Mouse (Mus musculus): ENCODE data around the gene Arhgap28. TPM values are rescaled to one million over a fixed set of nuclear protein-coding genes. Genes with fewer than 3 reads are reported as not detected.

Gene Arhgap28
- polyA plus RNA-seq, 1 experiment from 2014 or later = 8.4 TPM

DNA sequence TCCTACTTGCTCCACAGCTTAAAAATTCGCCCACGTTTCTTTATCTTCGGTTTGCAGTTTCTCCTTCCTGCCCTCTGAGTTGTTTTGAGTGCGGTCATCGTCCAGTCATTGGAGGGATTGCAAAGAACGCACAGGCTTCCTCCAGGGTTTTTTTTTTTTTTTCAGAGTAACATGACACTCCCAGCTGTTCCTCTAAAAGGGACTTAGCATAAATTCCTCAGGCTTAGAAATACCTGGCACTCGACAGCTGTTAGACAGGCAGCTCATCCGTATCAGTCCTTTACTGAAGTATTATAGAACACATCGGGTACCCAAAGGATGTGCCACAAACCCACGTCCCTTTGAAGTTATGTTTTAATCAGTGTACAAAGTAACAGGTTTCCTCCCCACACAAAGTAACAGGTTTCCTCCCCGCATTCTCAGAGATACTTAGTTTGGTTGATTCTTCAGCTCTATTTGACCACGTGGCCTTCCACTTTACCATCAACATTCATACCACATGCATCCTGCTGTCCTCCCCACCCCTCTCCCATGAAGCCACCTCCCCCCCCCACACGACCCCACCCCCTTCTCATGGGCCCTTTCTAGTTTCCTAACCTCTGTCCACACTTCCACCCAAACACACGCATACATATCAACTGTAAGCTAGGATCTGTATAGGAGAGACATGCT, 7.7 kb downstream of the Arhgap28 start:
- H3K9me3 ChIP-seq (ENCODE audit: control insufficient read depth, low read length) = no peaks in the 10 kb centered on the region
- no peak overlapping the region for H3K9ac ChIP-seq (replicated peaks; ENCODE audit: low read length)
- H3K4me2 ChIP-seq (ENCODE audit: low read length) = no peak overlapping the region
- ATAC-seq (ENCODE audit: low FRiP score, low TSS enrichment) (no peak), DNase-seq (no peak)
- H3K27ac ChIP-seq (replicated peaks; ENCODE audit: low read depth, low read length) = no peak overlapping the region
- no peaks in the 10 kb centered on the region for H3K36me3 ChIP-seq (ENCODE audit: control insufficient read depth, insufficient read depth, low read length)
- no peaks in the 10 kb centered on the region for H3K4me1 ChIP-seq (ENCODE audit: control insufficient read depth, insufficient read depth, low read length)
- no peak overlapping the region for H3K4me3 ChIP-seq (replicated peaks; ENCODE audit: low read depth, low read length)
- WGBS = 13% methylated on average over 14 of the region's 14 CpGs
- no peaks in the 10 kb centered on the region for H3K27me3 ChIP-seq (ENCODE audit: control insufficient read depth, insufficient read depth, low read length)

DNA sequence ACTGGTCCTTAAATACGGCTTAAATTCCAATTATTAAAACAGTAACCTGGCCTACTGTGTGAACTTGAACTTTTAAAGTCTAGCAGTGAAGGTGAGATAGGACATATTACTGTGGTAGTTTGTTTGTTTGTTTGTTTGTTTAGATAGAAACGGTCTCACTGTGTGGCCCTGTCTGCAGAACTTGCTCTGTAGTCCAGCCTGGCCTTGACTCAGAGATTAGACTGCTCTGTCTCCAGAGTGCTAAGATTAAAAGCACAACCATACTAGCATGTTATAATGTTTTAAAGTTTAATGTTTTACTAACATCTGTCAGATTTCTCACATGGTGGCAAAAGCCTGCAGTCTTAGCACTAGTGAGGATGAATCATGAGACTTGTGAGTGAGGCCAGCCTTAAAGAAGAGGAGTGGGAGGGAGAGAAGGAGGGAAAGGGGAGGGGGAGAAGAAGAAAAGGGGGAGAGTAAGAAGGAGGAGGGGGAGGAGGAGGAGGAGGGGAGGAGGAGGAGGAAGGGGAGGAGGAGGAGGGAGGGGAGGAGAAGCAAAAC, 8.6 kb downstream of the Arhgap28 start:
- Histone ChIP-seq H3K27me3 (ENCODE audit: control insufficient read depth, insufficient read depth, low read length) (no peaks in the 10 kb centered on the region), H3K4me3 (replicated peaks; ENCODE audit: low read depth, low read length) (no peak overlapping the region), H3K4me1 (ENCODE audit: control insufficient read depth, insufficient read depth, low read length) (no peaks in the 10 kb centered on the region), H3K36me3 (ENCODE audit: control insufficient read depth, insufficient read depth, low read length) (no peaks in the 10 kb centered on the region), H3K27ac (replicated peaks; ENCODE audit: low read depth, low read length) (no peak overlapping the region), H3K9me3 (ENCODE audit: control insufficient read depth, low read length) (no peaks in the 10 kb centered on the region), H3K9ac (replicated peaks; ENCODE audit: low read length) (no peak overlapping the region), H3K4me2 (ENCODE audit: low read length) (no peak overlapping the region)
- DNase-seq (no peak), ATAC-seq (ENCODE audit: low FRiP score, low TSS enrichment) (no peak)
- WGBS = 82% methylated on average over 2 of the region's 2 CpGs

DNA sequence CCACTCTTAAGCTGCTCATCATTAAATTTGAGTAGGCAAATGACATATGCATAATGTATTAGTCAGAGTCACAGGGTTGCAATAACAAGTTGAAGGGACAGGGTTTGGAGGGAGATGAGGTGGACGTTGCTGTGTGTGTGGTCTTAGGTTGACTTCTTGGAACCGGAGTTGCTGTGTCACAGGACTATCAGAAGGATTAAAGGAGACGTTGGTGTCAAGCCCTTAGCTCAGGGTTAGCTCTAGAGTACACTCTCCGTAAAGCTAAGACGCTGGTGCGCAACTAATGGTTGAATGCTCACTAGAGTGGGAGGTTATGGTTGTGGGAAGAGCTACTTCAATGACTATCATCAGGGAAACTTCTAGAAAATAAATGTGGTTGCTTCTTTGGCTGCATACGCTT, 9.1 kb downstream of the Arhgap28 start:
- H3K4me3 ChIP-seq (replicated peaks; ENCODE audit: low read depth, low read length) = no peak overlapping the region
- H3K27ac ChIP-seq (replicated peaks; ENCODE audit: low read depth, low read length) = no peak overlapping the region
- ATAC-seq (ENCODE audit: low FRiP score, low TSS enrichment) (no peak), DNase-seq (no peak)
- 72% methylated on average over 7 of the region's 7 CpGs for WGBS
- no peaks in the 10 kb centered on the region for H3K36me3 ChIP-seq (ENCODE audit: control insufficient read depth, insufficient read depth, low read length)
- no peaks in the 10 kb centered on the region for H3K4me1 ChIP-seq (ENCODE audit: control insufficient read depth, insufficient read depth, low read length)
- H3K9ac ChIP-seq (replicated peaks; ENCODE audit: low read length) = no peak overlapping the region
- no peak overlapping the region for H3K4me2 ChIP-seq (ENCODE audit: low read length)
- H3K9me3 ChIP-seq (ENCODE audit: control insufficient read depth, low read length) = no peaks in the 10 kb centered on the region
- H3K27me3 ChIP-seq (ENCODE audit: control insufficient read depth, insufficient read depth, low read length) = no peaks in the 10 kb centered on the region

DNA sequence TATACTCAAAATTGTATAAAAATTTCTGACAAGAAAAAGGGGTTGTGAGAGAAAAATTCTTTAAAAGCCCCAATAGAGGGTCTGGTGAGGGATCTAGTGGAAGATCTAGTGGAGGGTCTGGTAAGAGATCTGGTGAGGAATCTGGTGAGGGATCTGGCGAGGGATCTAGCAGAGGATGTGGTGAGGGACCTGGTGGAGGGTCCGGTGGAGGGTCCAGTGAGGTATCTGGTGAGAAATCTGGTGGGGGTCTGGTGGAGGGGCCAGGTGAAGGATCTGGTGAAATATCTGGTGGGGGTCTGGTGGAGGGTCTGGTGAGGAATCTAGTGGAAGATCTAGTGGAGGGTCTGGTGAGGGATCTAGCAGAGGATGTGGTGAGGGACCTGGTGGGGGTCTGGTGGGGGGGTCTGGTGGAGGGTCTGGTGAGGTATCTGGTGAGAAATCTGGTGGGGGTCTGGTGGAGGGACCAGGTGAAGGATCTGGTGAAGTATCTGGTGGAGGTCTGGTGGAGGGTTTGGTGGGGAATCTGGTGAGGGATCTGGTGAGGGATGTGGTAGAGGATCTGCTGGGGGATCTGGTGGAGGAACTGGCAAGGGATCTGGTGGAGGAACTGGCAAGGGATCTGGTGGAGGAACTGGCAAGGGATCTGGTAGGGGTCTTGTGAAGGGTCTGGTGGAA, 10.4 kb downstream of the Arhgap28 start:
- Histone ChIP-seq H3K4me1 (ENCODE audit: control insufficient read depth, insufficient read depth, low read length) (no peaks in the 10 kb centered on the region), H3K4me3 (replicated peaks; ENCODE audit: low read depth, low read length) (no peak overlapping the region), H3K27me3 (ENCODE audit: control insufficient read depth, insufficient read depth, low read length) (no peaks in the 10 kb centered on the region), H3K36me3 (ENCODE audit: control insufficient read depth, insufficient read depth, low read length) (no peaks in the 10 kb centered on the region), H3K9me3 (ENCODE audit: control insufficient read depth, low read length) (no peaks in the 10 kb centered on the region), H3K4me2 (ENCODE audit: low read length) (no peak overlapping the region), H3K9ac (replicated peaks; ENCODE audit: low read length) (no peak overlapping the region), H3K27ac (replicated peaks; ENCODE audit: low read depth, low read length) (no peak overlapping the region)
- DNase-seq = no peak
- no peak for ATAC-seq (ENCODE audit: low FRiP score, low TSS enrichment)
- 91% methylated on average over 2 of the region's 2 CpGs for WGBS

DNA sequence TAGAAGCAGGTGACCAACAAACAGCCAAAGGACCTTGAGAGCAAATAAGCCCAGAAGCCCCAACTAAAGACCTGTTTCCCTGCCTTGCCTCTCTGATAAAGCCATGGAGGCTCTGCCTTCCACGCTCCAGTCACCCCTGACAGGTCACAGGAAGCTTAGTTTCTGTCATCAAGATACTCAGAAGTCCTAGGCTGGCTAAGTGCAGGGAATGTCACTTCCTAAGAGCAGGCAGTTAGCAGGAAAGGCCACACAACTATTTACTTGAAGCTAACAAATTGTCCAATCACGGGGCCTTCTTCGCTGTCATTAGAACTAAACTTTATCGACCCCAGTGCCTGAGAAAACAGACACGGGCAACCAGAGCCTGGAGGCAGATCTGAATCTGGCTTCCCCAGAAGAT, 14.2 kb downstream of the Arhgap28 start:
- DNase-seq = no peak
- ATAC-seq (ENCODE audit: low FRiP score, low TSS enrichment) = no peak
- no peaks in the 10 kb centered on the region for H3K36me3 ChIP-seq (ENCODE audit: control insufficient read depth, insufficient read depth, low read length)
- H3K9me3 ChIP-seq (ENCODE audit: control insufficient read depth, low read length) = no peaks in the 10 kb centered on the region
- WGBS = 60% methylated on average over 5 of the region's 5 CpGs
- no peak overlapping the region for H3K4me2 ChIP-seq (ENCODE audit: low read length)
- no peak overlapping the region for H3K4me3 ChIP-seq (replicated peaks; ENCODE audit: low read depth, low read length)
- H3K27ac ChIP-seq (replicated peaks; ENCODE audit: low read depth, low read length) = no peak overlapping the region
- H3K4me1 ChIP-seq (ENCODE audit: control insufficient read depth, insufficient read depth, low read length) = no peaks in the 10 kb centered on the region
- H3K27me3 ChIP-seq (ENCODE audit: control insufficient read depth, insufficient read depth, low read length) = no peaks in the 10 kb centered on the region
- no peak overlapping the region for H3K9ac ChIP-seq (replicated peaks; ENCODE audit: low read length)

DNA sequence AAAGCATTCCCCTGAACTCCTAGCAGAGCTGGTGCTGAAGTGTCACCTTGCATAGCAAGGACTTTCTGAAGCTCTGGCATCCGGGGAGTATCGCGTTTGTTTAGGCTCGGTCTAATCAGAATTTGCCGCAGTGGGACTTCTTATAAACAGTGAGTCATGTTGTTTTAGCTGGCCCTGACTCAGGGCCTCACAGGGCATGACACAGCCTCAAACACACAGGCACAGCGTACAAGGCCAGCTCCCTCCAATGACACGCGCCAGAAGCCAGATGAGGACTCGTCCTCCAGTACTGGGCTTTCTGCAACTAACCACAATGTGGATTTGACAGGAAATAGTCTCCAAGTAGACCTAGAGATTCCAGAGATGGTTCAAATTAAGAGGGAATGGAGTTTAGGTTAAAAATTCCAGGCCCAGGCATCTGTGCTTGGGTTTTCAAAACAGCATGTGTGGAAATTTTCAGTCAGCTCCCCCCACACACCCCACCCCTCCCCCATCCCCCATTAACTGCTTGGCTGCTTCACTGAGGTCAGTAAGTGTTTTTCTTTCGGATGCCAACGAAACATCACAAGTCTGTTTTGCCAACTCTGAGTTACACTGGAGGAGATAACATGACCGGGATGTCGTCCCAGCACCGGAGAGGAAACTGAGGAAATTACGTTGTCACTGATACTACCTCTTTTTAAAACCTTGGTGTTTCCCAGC, 14.8 kb downstream of the Arhgap28 start:
- DNase-seq = peak; percentile 26
- no peak overlapping the region for H3K9ac ChIP-seq (replicated peaks; ENCODE audit: low read length)
- H3K4me1 ChIP-seq (ENCODE audit: control insufficient read depth, insufficient read depth, low read length) = no peaks in the 10 kb centered on the region
- H3K9me3 ChIP-seq (ENCODE audit: control insufficient read depth, low read length) = no peaks in the 10 kb centered on the region
- WGBS = 62% methylated on average over 15 of the region's 15 CpGs
- H3K4me3 ChIP-seq (replicated peaks; ENCODE audit: low read depth, low read length) = no peak overlapping the region
- no peaks in the 10 kb centered on the region for H3K36me3 ChIP-seq (ENCODE audit: control insufficient read depth, insufficient read depth, low read length)
- no peak for ATAC-seq (ENCODE audit: low FRiP score, low TSS enrichment)
- H3K4me2 ChIP-seq (ENCODE audit: low read length) = no peak overlapping the region
- H3K27me3 ChIP-seq (ENCODE audit: control insufficient read depth, insufficient read depth, low read length) = no peaks in the 10 kb centered on the region
- H3K27ac ChIP-seq (replicated peaks; ENCODE audit: low read depth, low read length) = no peak overlapping the region

DNA sequence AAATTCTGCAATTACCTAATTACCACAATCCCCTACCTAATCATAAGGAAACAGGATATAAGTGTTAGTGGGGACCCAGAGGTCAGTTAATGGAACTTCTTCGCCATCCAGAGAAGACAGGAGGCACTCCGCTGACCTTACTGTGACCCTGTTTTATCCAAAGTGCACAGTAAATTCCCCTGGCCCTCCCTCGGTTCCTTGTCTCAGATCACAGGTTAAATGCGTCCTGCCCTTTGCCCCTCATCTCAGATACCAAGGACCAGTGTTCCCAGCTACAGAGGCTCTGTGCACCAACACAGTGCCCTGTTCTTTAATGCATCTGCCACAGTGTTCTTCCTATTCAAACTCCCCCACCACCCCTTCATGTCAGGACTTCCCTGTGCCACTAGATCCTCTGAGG, 18.4 kb downstream of the Arhgap28 start:
- H3K9ac ChIP-seq (replicated peaks; ENCODE audit: low read length) = no peak overlapping the region
- H3K27me3 ChIP-seq (ENCODE audit: control insufficient read depth, insufficient read depth, low read length) = no peaks in the 10 kb centered on the region
- no peak overlapping the region for H3K4me3 ChIP-seq (replicated peaks; ENCODE audit: low read depth, low read length)
- H3K27ac ChIP-seq (replicated peaks; ENCODE audit: low read depth, low read length) = no peak overlapping the region
- H3K9me3 ChIP-seq (ENCODE audit: control insufficient read depth, low read length) = no peaks in the 10 kb centered on the region
- no peaks in the 10 kb centered on the region for H3K36me3 ChIP-seq (ENCODE audit: control insufficient read depth, insufficient read depth, low read length)
- no peak for DNase-seq
- no peak overlapping the region for H3K4me2 ChIP-seq (ENCODE audit: low read length)
- 47% methylated on average over 4 of the region's 4 CpGs for WGBS
- ATAC-seq (ENCODE audit: low FRiP score, low TSS enrichment) = no peak
- H3K4me1 ChIP-seq (ENCODE audit: control insufficient read depth, insufficient read depth, low read length) = no peaks in the 10 kb centered on the region

DNA sequence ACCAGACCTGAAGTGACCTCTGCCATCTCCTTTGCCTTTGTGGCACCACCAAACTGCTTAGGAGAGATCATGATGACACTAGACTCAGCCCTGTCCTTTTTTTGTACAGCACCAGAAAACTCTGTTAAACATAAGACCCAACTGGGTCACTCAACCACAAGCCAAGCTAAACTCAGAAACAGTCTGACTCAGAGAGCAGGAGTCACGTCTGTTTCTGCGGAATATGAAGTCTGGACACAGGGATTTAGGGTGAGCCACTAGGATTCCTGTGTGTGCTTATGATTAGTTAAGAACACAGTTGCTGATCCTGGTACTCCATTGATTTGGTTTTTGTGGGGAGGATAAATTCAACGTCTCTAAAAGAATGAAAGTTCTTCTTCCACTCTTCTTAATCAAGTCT, 23.3 kb downstream of the Arhgap28 start:
- DNase-seq = no peak
- Histone ChIP-seq H3K4me3 (replicated peaks; ENCODE audit: low read depth, low read length) (no peak overlapping the region), H3K4me1 (ENCODE audit: control insufficient read depth, insufficient read depth, low read length) (no peaks in the 10 kb centered on the region), H3K27me3 (ENCODE audit: control insufficient read depth, insufficient read depth, low read length) (no peaks in the 10 kb centered on the region), H3K9me3 (ENCODE audit: control insufficient read depth, low read length) (no peaks in the 10 kb centered on the region), H3K4me2 (ENCODE audit: low read length) (no peak overlapping the region), H3K27ac (replicated peaks; ENCODE audit: low read depth, low read length) (no peak overlapping the region), H3K9ac (replicated peaks; ENCODE audit: low read length) (no peak overlapping the region), H3K36me3 (ENCODE audit: control insufficient read depth, insufficient read depth, low read length) (no peaks in the 10 kb centered on the region)
- no peak for ATAC-seq (ENCODE audit: low FRiP score, low TSS enrichment)
- 86% methylated on average over 3 of the region's 3 CpGs for WGBS

Data from midbrain, embryonic 14.5 days (tissue).